Mouse (Mus musculus) lung, postnatal 4 days (tissue): ENCODE measurements around the gene Sbpl.
"Not testable (repeated sequence)": the region's sequence is repeated elsewhere in the genome, so short reads cannot be mapped to it uniquely, and the experiment has no call there.

Experiments used
- DNase-seq, 2 experiments: peaks; one replicate each; pipeline ENCODE4 v3.0.0; 2021

Gene Sbpl

DNA sequence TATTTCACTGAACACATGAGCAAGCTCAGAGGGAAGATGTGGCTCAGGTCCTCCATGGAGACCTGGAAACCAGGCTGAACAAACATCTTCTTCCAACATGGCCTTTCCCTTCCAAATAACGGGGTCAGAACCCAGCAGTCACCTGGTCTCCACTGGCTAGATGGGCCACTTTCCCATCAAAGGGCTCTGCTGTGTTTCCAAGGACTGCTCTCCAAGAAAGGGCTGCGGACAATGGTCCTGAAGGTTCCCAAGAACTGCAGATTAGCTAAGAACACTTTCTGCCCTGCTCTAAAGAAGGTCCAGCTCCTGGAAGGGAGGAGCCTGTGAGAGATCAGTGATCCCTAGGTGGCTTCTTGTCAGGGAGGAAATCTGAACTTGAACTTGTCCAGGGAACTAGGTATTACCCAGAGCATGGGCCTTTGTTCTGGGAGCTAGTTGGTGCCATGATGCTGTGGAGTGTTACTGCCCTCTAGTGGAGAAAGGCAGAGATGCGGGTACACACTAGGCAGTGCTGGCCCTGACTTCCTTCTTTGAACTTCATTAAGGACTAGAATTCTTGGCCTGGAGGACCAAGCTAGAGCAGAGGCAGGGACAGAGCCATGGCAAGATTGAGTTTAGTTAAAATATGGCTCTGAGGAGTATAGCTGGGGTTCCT is 5.1 kb upstream of the Sbpl start:
- DNase-seq: peak; percentile 77 to 87

DNA sequence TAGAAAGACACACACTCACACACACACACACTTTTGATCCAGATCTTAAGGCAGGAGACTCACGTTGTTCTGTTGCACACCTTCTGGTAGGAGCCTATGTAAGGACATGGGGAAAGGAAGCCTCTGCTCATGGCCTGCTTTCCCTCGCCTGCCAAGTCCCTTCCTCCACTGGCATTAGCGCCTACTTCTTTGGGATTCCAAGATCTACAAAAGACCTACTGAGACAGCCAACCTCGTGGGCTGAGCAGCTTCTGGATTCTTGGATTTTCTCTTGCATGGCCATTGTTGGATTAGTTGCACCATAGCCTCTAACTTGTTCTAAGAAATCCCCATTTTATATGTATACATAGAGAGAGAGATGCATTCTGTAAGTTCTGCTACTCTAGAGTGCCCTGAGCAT is 4.2 kb downstream of the Sbpl start:
- DNase-seq: not testable (repeated sequence)

DNA sequence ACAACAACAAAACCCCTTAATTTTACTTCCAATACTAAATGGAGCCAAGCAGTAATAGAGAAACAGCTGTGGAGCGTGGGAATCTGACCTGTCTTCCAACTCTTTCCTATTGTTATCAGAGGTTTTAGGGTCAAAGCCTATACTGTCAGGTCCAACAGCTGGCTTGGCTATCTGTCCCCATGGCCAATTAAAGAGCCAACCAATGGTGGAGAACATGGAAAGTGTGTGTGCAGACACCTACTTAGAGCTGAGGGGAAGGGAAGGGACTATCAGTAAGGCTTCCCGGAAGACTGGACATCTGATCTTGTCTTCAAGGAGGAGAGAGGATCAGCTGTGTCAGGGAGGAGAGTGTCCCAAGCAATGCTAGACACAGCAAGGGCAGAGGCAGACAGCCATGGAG is 6.0 kb downstream of the Sbpl start:
- no peak for DNase-seq

DNA sequence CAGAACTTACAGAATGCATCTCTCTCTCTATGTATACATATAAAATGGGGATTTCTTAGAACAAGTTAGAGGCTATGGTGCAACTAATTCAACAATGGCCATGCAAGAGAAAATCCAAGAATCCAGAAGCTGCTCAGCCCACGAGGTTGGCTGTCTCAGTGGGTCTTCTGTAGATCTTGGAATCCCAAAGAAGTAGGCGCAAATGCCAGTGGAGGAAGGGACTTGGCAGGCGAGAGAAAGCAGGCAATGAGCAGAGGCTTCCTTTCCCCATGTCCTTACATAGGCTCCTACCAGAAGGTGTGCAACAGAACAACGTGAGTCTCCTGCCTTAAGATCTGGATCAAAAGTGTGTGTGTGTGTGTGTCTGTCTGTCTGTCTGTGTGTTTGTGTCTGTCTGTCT is 7.6 kb downstream of the Sbpl start:
- not testable (repeated sequence) for DNase-seq

DNA sequence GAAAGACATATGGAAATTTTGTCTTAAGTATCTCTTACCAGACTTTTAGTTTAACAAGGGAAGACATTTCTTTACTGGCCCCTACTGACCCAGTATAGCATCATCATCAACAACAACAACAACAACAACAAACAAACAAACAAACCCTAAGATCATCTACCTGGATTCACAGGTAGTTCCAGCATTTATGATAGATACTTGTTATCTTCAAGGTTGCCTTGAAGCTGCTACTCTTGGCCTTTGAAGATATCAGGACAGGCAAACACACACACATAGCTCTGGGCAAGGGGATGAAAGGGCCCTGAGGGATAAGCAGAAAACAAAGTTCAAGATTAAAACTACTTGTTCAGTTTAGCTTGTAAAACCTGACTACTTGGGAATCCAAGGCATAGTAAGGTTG is 13.7 kb downstream of the Sbpl start, which contains the start of gene Sbp:
Sbp (plus strand) TSS at position 301 of the 400 bp plus-strand sequence.
- no peak for DNase-seq

DNA sequence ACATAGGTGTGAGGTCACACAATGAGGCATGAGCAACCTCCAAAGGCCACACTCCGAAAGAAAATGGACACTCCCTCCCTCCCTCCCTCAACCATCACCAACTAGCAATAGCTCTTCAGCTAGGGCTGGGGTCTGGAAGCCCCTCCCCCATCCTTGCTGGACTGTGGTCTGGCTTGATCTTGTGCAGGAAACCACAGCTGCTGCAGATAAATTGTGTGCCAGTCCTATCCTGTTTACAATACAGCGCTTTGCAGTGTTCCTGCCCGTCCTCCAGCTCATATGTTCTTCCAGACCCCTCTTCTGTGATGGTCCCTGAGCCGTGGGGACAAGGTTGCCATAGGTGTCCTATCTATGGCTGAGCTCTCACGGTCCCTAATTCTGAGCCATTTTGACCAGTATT is 23.9 kb downstream of the Sbpl start:
- peak; percentile 9 to 52 for DNase-seq

DNA sequence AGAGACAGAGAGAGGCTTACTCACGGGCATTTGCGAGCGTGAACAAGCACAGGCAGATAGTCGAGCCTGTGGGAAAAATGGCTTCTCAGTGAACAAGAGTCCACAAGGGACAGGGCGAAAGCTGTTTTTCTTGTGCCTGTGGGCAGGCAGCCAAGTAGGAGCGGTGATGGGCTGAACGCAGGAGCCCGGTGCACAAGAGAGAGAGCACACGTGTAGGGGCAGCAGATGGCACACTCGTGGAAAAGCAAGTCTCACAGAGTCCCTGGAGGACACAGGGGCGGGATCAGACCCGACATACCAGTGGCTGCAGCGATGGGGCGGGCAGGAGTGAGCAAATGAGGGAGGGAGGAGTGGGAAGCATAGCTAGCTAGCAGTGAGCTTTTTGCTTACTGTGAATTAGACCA is 30.0 kb downstream of the Sbpl start:
- peak; percentile 63 to 78 for DNase-seq

DNA sequence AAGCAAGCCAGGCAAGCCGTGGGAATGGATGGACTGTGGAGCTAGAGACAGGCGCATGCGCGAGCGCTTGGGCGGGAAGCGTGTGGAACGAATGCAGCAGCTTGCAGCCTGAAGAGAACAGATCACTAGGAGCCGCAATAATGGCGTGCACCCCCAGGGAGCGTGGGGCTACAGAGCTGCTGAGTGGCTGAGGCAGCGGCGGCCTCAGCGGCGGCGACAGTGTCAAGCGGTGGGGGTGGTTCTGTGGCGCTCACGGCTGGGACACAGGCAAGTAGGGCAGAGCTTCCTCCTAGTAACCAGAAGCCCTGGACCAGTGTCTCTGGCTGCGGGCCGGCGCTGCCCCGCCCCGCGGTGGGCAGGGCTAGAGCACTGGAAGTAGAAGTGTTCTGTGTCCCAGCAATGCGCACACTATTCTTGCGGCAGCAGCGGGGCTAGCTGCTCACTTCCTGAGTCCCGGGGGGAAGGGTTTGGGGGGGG is 30.5 kb downstream of the Sbpl start:
- peak; percentile 92 to 96 for DNase-seq

DNA sequence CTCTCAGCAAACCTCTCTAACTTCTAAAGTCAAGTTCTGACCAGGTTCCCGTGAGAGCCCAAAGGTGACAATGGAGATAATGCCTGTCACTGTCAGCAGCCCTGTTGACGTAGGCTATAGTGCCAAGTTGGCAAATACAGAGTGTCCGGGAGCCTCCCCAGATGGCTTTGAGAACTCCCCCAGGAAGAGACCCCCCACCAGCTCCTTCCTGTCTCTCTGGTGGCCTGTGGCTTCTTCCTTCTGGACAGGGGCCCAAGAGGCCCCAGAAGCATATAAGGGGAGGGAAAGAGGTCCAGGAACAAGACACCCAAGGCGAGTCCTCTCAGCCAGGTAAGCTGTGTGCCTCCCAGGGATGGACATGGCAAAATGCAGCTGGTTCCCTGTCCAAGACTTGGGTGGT is 37.9 kb downstream of the Sbpl start, which contains the start of gene Dcpp3:
Dcpp3 (plus strand) TSS at position 301 of the 400 bp plus-strand sequence.
- DNase-seq: peak in 1 of 2 experiments; percentile 31
